Mouse (Mus musculus) E14TG2a.4 (cell line): ENCODE measurements around the gene Gja10.

ENCODE experiments used
- H3K27me3 ChIP-seq: 2 replicates; pipeline ENCODE4 v1.6.1; 2014; ENCODE audit warnings: low read length, control low read depth; ENCODE audit not compliant: insufficient read depth
- H3K36me3 ChIP-seq: 2 replicates; pipeline ENCODE4 v1.6.1; 2014; ENCODE audit warnings: low read length, control low read depth; ENCODE audit not compliant: insufficient read depth
- H3K4me1 ChIP-seq: replicated peaks from 2 replicates; pipeline ENCODE4 v1.6.1; 2014; ENCODE audit warnings: low read depth, low read length, control low read depth
- H3K4me3 ChIP-seq: replicated peaks from 2 replicates; pipeline ENCODE4 v1.5.1; 2014; ENCODE audit warnings: mild to moderate bottlenecking, low read length
- H3K9me3 ChIP-seq: 2 replicates; pipeline ENCODE4 v1.6.1; 2014; ENCODE audit warnings: low read length, control low read depth
- CTCF ChIP-seq: conservative IDR thresholded peaks from 2 replicates; pipeline ENCODE4 v1.5.1; 2014; ENCODE audit warnings: low read length
- NANOG ChIP-seq: IDR thresholded peaks from 2 replicates; pipeline ENCODE4 v1.6.1; 2014; ENCODE audit warnings: borderline replicate concordance, low read length, mixed read lengths
- POU5F1 ChIP-seq: IDR thresholded peaks from 2 replicates; pipeline ENCODE4 v1.6.1; 2014; ENCODE audit warnings: low read length, borderline replicate concordance

Gja10 gene

DNA sequence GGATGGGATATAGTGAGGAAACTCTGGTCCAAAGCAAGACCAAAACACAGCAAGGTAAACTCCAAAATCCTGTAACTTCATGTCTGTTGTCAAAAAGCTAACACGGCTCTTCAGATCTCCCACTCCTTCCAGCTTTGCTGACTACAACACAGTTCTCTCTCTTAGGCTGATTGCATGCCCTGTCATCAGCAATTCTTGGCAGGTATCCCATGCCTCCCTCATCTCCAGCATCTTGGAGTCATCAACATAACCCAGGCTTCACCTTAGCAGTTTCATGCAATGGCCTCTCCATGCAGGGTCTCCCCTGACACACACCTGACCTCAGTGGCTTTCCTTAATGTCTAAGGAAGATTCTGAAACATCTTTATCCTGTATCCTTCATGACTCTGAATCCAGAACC is 53.4 kb downstream of the Gja10 start:
- no peaks in the 10 kb centered on the region for H3K36me3 ChIP-seq
- peaks cover 5% of the 10 kb centered on the region for H3K4me1 ChIP-seq
- H3K9me3 ChIP-seq, result no peaks in the 10 kb centered on the region
- H3K4me3 ChIP-seq, result no peak overlapping the region
- no peaks in the 10 kb centered on the region for H3K27me3 ChIP-seq
- TF ChIP-seq NANOG (no peak), POU5F1 (no peak), CTCF (no peak)
